Mouse (Mus musculus) neutrophil, adult 59 days (primary cell): ENCODE measurements around the gene Aknad1. TPM values are rescaled to one million over a fixed set of nuclear protein-coding genes. Genes with fewer than 3 reads are reported as not detected.

Source experiments
- total RNA-seq, 2 experiments: library from RNA; stranded (reverse); gene quantifications; 1 replicate in 1 of 2; 2 replicates in 1 of 2; pipeline ENCODE4 v1.2.4; 2023

The Aknad1 gene
- under 1 TPM in 1 of 2 experiments, not detected in 1; 0.16 TPM for total RNA-seq

DNA sequence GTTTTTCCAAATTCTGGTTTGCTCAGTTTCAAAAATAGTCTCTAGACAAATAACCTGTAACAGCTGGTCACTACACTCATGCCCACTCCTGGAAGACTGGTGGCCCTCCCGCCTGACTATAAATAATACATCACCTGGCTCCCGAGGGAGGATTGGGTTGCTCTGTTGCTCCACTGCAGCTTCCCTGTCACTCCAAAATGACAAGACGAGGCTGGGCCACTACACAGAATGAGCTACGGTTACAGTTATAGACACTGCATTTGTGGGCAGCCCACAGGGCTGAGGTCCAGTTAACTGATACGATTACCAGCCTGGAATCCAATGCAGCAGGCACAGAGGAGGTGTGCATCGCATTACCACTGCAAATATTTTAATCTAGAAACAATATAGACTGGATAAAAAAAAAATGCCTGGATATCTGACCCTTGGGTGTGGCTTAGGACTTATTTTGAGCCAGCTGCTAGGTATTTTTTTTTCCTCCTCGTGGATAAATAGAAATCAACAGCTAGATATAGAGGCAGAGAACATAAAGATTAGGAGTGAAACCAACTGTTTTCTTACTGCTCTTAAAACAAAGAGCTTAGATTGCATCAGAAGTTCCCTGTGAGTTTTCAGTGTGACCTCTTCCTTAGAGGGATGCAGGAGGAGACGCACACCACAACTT lies at the start of gene Aknad1:
TSS of gene Aknad1 (plus strand) at position 614 of the 664 bp plus-strand sequence.

DNA sequence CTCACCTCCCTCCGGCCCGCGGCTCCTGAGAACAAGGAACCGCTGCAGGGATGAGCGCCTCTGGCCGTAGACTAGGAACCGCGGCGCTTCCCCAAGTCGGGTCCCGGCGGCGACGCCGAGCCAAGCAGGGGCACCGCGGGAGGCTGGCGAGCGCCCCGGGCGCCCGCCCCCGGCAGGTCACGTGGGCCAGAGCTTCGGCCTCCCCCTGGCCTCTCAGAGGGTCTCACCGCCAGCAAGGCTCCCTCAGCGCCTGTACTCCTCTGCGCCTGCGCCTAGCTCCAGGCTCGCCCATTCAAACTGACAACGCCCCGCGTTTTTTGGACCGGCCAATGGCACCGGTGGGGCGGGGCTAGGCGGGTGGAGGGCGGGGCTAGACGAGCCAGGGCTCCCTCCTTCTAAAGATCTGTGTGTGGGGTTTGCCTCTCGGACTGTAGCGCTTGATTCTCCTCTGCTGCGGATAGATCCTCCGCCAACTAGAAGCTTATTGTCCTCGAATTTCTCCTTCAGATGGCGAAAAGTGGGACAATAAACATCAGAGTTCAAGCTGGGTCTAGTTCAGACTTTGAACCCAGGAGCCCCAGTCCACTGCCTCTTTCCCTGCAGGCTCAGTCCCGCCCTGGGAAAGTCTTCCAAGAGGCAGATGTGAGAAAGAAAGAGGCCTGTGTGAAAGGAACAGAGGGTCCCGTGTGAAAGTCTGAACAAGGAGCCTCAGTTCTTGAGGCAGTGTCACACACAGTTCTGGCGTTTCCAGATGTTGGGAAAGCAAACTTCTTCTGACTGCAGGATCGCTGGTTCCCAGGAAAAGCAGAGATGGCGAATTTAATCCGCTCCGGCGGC lies 17.2 kb upstream of the Aknad1 start, which contains the start of gene Gpsm2:
TSS of gene Gpsm2 (minus strand) at position 274 of the 837 bp plus-strand sequence.

Other genes starting within 250 kb of the Aknad1 start
- not detected for gene 1700013F07Rik, start 205.5 kb upstream of the Aknad1 start, total RNA-seq
- gene 5330417C22Rik, start 203.1 kb upstream of the Aknad1 start, total RNA-seq, result not detected
- gene Tmem167b, start 177.2 kb upstream of the Aknad1 start, total RNA-seq, result 10 to 100 TPM; 35.3 to 37.7 TPM
- gene Taf13, start 168.0 kb upstream of the Aknad1 start, total RNA-seq, result 10 to 100 TPM; 22.6 to 29.8 TPM
- 1 to 10 TPM; 4.1 to 9.3 TPM for gene Wdr47, start 148.4 kb upstream of the Aknad1 start, total RNA-seq
- 10 to 100 TPM; 15.8 to 24.6 TPM for gene Clcc1, start 85.7 kb upstream of the Aknad1 start, total RNA-seq
- gene Gpsm2, start 17.3 kb upstream of the Aknad1 start, total RNA-seq, result 10 to 100 TPM; 15.7 to 26.1 TPM
- gene Stxbp3, start 100.9 kb downstream of the Aknad1 start, total RNA-seq, result 10 to 100 TPM; 41.8 to 53.1 TPM
- under 1 TPM in 1 of 2 experiments, not detected in 1; 0.46 TPM for gene Fndc7, start 150.3 kb downstream of the Aknad1 start, total RNA-seq
- gene Prpf38b, start 172.1 kb downstream of the Aknad1 start, total RNA-seq, result 10 to 100 TPM; 92.4 to 98.8 TPM
- not detected for gene Henmt1, start 200.2 kb downstream of the Aknad1 start, total RNA-seq
- not detected for gene Gm9857, start 200.8 kb downstream of the Aknad1 start, total RNA-seq